Mouse (Mus musculus) heart, embryonic 10.5 days (tissue): Measurements from ENCODE around the gene Padi3. TPM values are rescaled to one million over a fixed set of nuclear protein-coding genes. Genes with fewer than 3 reads are reported as not detected.

ENCODE experiments used
- DNase-seq: peaks from one replicate; pipeline ENCODE4 v3.0.0-alpha.2; 2017; ENCODE audit warnings: low spot score
- H3K27ac ChIP-seq: fragments of 300-500 bp; sonication (generic); 2 replicates; pipeline ENCODE4 v1.5.1; 2016; ENCODE audit warnings: mild to moderate bottlenecking
- H3K27me3 ChIP-seq: fragments of 300-500 bp; sonication (generic); 2 replicates; pipeline ENCODE4 v1.6.1; 2016; ENCODE audit warnings: mild to moderate bottlenecking; ENCODE audit not compliant: poor library complexity, insufficient read depth, severe bottlenecking
- H3K36me3 ChIP-seq: fragments of 300-500 bp; sonication (generic); 2 replicates; pipeline ENCODE4 v1.6.1; 2016; ENCODE audit warnings: mild to moderate bottlenecking, moderate library complexity
- H3K4me1 ChIP-seq: fragments of 300-500 bp; sonication (generic); 2 replicates; pipeline ENCODE4 v1.6.1; 2016; ENCODE audit warnings: mild to moderate bottlenecking
- H3K4me3 ChIP-seq: fragments of 300-500 bp; sonication (generic); 2 replicates; pipeline ENCODE4 v1.5.1; 2016; ENCODE audit warnings: mild to moderate bottlenecking, moderate library complexity
- H3K9me3 ChIP-seq: fragments of 300-500 bp; sonication (generic); 2 replicates; pipeline ENCODE4 v1.6.1; 2016; ENCODE audit warnings: mild to moderate bottlenecking, moderate library complexity
- WGBS: fragments of 180-500 bp; shearing (Covaris S2); methylation state at CpG from one replicate; pipeline ENCODE4 v1.1.7; 2016; 5-methylcytosine and 5-hydroxymethylcytosine counted together
- polyA plus RNA-seq: library from polyadenylated mRNA; unstranded; fragments of >200 nt; fragmentation: Nextera tagmentation; extraction: Ambion mirVana; gene quantifications from 2 replicates; pipeline ENCODE4 v1.2.1, GENCODE M21; 2016

The Padi3 gene
- polyA plus RNA-seq, 1 experiment from 2014 or later, result 0.87 TPM

DNA sequence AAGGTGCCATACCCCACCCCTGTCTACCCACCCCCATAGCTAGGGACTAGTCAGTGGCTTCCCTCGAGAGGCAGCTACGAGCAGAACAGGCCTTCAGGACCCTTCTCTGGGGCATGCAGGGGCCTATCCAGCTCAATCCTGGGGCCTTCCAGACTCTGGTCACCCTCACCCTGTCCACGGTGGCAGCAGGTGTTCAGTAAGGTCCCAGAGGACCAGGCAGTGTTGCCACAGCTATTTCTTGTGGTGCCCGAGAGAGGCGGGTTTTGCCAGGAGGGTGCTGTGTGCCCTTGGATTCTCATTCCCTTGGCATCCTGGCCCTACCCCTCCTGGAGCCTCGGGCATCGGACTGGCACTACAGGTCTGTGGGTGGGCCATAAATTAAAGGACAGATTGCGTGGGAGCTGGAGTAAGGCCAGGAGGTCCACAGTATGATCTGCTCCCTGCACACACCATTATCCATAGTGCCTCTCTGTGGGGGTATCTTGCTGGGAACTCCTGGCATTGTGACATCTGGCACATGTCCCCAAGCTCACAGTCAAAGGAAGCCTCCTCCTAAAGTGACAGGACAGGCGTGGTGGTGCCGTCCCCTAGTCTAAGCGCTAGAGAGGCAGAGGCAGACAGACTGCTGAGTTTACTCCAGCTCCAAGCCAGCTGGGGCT, 25.9 kb upstream of the Padi3 start:
- Histone ChIP-seq H3K27me3 (peaks cover 65% of the 10 kb centered on the region), H3K4me1 (peaks cover 30% of the 10 kb centered on the region), H3K36me3 (no peaks in the 10 kb centered on the region), H3K9me3 (no peaks in the 10 kb centered on the region), H3K27ac (no peak overlapping the region), H3K4me3 (no peak overlapping the region)
- WGBS, result 66% methylated on average over 11 of the region's 11 CpGs
- no peak for DNase-seq

DNA sequence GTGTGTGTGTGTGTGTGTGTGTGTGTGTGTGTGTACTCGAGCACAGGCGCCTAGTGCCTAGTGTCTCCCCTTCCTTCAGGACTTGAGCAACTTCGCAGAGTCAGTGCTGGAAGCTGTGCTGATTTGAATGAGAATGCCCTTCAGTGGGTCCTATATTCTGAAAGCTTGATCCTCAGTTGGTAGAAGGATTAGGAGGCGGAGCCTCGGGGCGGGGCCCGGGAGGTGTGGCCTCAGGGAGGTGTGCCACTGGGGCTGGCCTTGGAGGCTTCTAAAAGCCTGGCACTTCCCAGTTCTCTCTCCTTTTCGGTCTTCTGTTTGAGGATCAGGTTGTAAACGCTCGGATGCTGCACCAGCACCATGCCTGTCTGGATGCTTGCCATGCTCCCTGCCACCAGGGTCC, 25.2 kb upstream of the Padi3 start:
- peaks cover 30% of the 10 kb centered on the region for H3K4me1 ChIP-seq
- H3K36me3 ChIP-seq, result no peaks in the 10 kb centered on the region
- no peak overlapping the region for H3K4me3 ChIP-seq
- no peaks in the 10 kb centered on the region for H3K9me3 ChIP-seq
- H3K27ac ChIP-seq, result no peak overlapping the region
- WGBS, result 6% methylated on average over 10 of the region's 10 CpGs
- H3K27me3 ChIP-seq, result peaks cover 71% of the 10 kb centered on the region
- no peak for DNase-seq

DNA sequence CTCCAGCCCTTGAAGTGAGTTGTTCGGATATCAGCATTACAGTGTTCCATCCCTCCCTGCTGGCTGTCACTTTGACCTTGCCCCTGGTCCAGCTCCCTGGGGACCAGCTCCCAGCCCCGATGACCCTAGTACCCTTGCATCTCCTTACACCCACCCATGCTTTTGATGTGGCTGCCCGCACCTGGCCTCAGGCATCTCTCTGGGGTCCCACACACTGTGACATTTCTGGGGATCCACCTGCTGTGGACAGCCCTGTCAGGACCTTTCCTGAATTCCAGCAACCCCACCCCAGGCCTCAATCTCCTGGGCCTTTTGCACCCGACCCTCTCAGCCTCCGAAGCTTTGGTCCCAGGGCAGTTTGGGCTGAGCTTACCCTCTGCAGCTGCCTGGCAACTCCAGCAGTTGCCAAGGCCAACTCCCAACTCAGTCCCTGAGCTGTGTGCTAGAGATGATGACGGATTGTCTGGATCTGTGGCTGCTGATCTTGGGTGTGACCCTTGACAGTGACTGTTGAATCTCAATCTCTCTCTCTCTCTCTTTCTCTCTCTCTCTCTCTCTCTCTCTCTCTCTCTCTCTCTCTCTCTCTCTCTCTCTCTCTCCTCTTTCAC, 24.0 kb upstream of the Padi3 start:
- Histone ChIP-seq H3K36me3 (no peaks in the 10 kb centered on the region), H3K4me1 (peaks cover 30% of the 10 kb centered on the region), H3K27ac (no peak overlapping the region), H3K4me3 (no peak overlapping the region), H3K27me3 (peaks cover 81% of the 10 kb centered on the region), H3K9me3 (no peaks in the 10 kb centered on the region)
- 69% methylated on average over 6 of the region's 6 CpGs for WGBS
- no peak for DNase-seq

DNA sequence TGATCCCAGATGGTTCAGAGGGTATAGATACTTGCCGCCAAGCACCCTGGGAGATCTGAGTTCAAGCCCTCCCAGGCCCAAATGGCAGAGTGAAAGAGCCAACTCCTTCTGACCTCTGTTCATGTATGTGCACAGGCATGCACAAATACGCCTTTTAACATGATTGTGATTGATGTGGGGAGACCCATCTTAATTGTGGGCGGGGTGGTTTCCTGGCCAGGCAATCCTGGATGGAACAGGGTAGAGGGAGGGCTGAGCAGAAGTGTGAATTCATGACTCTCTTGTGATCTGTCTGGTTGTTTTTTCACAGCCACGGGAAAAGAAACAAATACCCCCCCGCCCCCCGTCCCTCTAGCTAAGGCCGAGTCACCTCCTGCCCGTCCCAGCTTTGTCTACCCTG, 22.4 kb upstream of the Padi3 start:
- peaks cover 85% of the 10 kb centered on the region for H3K27me3 ChIP-seq

DNA sequence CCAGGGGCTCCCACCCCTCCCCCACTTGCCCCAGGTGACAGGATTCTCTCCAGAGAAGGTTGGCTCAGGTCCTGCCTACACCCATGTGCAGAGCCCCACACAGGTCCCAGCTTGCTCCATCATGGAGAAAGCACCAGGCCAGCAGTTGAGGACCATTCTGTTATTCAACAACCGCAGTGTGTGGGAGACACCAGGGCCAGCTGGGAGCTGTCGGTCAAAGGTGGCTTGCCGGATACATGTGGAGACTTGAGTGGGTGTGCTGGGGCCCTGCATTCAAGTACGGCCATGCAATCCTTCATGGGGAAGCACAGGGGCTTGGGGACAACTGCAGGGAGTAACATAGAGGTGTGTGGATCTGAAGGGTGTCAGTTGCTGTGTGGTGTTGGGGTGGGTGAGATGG, 21.4 kb upstream of the Padi3 start:
- 82% methylated on average over 4 of the region's 4 CpGs for WGBS
- H3K4me3 ChIP-seq, result no peak overlapping the region
- H3K36me3 ChIP-seq, result no peaks in the 10 kb centered on the region
- H3K27ac ChIP-seq, result no peak overlapping the region
- no peak for DNase-seq
- no peaks in the 10 kb centered on the region for H3K9me3 ChIP-seq
- peaks cover 22% of the 10 kb centered on the region for H3K4me1 ChIP-seq
- peaks cover 93% of the 10 kb centered on the region for H3K27me3 ChIP-seq

More for the DNA sequence above, 22.4 kb upstream of the Padi3 start:
- H3K27ac ChIP-seq, result no peak overlapping the region
- DNase-seq, result no peak
- H3K36me3 ChIP-seq, result no peaks in the 10 kb centered on the region
- H3K4me3 ChIP-seq, result no peak overlapping the region
- WGBS, result 55% methylated on average over 8 of the region's 8 CpGs
- H3K4me1 ChIP-seq, result peaks cover 26% of the 10 kb centered on the region
- H3K9me3 ChIP-seq, result no peaks in the 10 kb centered on the region

DNA sequence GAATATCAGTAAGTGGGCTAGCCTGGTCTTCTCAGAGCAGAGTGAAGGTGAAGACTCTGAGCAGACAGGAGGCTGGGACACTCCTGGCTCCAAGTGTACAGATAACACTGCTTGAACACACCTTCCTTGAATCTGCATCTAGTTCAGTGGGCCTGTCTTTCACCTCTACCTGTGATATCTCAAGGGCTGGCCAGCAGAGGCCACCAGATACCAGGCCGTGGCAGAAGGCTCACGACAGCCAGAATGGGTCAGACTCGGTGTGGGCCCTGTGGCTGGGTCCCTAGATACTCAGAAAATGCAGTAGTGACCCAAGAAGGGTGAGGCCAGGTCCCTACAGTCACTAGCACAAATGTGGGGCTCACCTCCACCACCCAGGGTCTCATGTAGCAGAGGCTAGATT, 16.8 kb upstream of the Padi3 start:
- Histone ChIP-seq H3K27me3 (peaks cover 59% of the 10 kb centered on the region), H3K4me1 (no peaks in the 10 kb centered on the region; the same call in 1 of the 2 replicates), H3K27ac (no peak overlapping the region), H3K4me3 (no peak overlapping the region), H3K9me3 (peaks cover 24% of the 10 kb centered on the region), H3K36me3 (peaks cover 2% of the 10 kb centered on the region; the same call in 1 of the 2 replicates)
- no peak for DNase-seq
- WGBS, result 46% methylated on average over 3 of the region's 3 CpGs

DNA sequence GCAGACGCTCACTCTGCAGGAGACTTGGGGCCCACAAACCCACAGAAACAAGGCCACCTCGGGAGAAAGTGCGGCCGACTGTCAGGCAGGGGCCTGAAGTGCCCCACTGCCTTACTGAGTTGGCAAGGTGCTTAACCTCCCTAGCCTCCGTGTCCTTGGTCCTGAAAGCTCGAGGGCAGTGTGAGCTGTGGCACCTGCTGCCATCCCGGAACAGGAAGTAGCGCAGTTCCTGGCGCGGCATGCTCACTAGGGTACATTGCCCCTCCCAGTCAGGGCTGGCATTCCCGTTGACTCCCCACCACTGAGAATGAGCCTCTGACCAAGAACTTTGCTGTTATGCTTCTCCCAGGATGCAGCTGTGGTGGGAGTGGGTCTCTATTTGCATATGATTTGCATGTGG, 15.5 kb upstream of the Padi3 start:
- peaks cover 2% of the 10 kb centered on the region; the same call in 1 of the 2 replicates for H3K36me3 ChIP-seq
- peaks cover 28% of the 10 kb centered on the region for H3K9me3 ChIP-seq
- peaks cover 46% of the 10 kb centered on the region for H3K27me3 ChIP-seq
- H3K4me1 ChIP-seq, result no peaks in the 10 kb centered on the region; the same call in 1 of the 2 replicates
- no peak overlapping the region for H3K4me3 ChIP-seq
- 59% methylated on average over 11 of the region's 11 CpGs for WGBS
- no peak for DNase-seq
- H3K27ac ChIP-seq, result no peak overlapping the region

DNA sequence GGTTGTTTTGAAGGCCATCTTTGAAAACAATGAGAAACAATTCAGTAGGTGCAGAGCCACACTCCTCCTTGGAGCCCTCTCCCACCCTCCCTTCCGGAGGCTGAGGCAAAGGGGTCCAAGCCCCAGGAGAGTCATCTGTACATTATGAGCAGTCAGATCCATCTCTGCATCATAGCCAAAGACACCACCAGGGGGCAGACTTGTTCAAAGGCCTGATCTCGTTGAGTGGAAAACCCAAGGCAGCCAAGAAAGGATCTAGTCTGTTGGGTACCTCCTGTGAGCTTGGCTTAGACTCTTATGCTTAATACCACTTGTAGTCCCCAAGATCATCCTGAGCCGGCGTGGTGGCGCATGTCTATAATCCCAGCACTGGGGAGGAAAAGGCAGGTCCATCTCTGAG, 11.5 kb upstream of the Padi3 start:
- no peak overlapping the region for H3K27ac ChIP-seq
- no peak for DNase-seq
- H3K27me3 ChIP-seq, result peaks cover 13% of the 10 kb centered on the region; the same call in 1 of the 2 replicates
- peaks cover 2% of the 10 kb centered on the region for H3K4me1 ChIP-seq
- no peak overlapping the region for H3K4me3 ChIP-seq
- 71% methylated on average over 5 of the region's 5 CpGs for WGBS
- H3K9me3 ChIP-seq, result peaks cover 28% of the 10 kb centered on the region
- H3K36me3 ChIP-seq, result peaks cover 2% of the 10 kb centered on the region; the same call in 1 of the 2 replicates

DNA sequence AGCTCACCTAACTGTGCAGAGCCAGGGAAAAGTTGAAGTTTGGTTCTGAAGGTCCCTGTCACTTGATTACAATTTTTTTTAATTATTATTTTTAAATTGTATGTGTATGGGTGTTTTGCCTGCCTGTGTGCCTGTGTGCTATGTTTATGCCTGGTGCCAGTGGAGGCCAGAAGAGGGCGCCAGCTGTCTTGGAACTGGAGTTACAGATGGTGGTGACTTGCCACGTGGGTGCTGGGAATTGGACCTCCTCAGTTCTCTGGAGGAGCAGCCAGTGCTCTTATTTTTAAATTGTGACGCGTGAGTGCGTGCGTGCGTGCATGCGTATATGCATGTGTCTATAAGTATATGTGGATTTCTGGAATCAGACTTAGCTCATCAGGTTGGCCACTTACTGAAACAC, 7.0 kb upstream of the Padi3 start:
- H3K27ac ChIP-seq, result no peak overlapping the region
- no peak overlapping the region for H3K4me3 ChIP-seq
- DNase-seq, result no peak
- peaks cover 43% of the 10 kb centered on the region for H3K4me1 ChIP-seq
- H3K27me3 ChIP-seq, result peaks cover 3% of the 10 kb centered on the region; the same call in 1 of the 2 replicates
- no peaks in the 10 kb centered on the region for H3K36me3 ChIP-seq
- 88% methylated on average over 8 of the region's 8 CpGs for WGBS
- H3K9me3 ChIP-seq, result peaks cover 6% of the 10 kb centered on the region; the same call in 1 of the 2 replicates

DNA sequence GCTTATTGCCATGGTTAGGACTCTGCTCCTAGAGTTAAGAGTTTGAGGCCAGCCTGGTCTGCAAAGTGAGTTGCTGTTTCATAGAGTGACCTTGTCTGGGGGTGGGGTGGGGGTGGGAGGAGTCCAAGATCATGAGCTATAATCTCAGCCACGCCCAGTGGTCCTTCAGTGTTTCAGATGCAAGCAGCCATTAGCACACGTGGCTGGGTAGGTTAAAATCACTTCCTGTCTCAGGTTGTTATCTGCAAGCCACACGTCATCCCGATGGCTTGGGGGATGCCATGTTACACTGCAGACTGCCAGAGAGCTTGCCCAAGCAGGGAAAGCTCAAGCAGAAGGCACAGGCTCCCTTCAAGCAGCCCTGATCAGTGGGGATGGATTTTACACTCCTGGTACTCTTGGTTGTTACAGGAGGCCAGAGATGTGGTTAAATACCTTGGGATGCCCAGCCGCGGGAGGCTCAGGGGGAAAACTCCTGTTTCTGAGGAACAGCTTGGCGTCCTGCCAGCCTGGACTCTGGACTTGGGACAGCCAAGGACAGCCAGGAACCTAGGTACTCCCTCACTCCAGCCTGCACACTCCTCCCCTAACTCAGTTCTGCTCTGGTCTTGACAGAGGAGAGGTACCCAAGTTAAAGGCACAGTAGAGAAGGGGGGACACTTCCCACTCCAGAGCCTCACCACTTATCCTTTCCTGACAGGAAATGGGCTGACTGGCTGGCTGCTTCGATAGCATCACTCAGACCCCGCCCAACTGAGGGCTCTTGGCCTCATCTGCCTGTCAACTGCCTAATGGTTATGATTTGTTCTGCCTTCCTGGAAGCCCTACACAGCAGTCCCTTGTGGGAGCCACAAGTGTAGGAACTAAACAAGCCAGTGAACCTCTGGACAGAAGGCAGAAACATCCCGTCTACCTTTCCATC, 5.8 kb upstream of the Padi3 start:
- Histone ChIP-seq H3K4me3 (no peak overlapping the region), H3K36me3 (no peaks in the 10 kb centered on the region), H3K4me1 (peaks cover 54% of the 10 kb centered on the region), H3K27me3 (peaks cover 3% of the 10 kb centered on the region; the same call in 1 of the 2 replicates), H3K9me3 (no peaks in the 10 kb centered on the region), H3K27ac (peak overlapping the region; percentile 59)
- DNase-seq, result no peak
- 36% methylated on average over 10 of the region's 10 CpGs for WGBS

DNA sequence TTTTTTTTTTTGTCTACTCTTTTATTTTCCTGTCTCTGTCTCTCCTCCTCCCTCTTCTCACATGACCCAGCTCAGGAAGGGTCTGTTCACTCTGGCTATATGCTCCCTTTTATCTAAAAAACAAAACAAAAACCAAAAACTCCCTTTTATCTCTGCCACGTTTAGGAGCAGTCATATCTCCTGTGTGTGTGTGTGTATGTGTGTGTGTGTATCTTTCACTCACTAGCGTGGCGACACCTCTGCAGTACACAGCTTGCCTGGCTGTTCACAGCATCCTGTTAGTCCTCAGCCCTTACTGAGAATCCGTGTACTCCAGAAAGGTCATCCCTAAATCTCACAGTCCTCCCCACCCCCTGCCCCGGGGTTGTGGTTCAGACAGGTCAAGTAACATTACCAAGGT, 5.0 kb upstream of the Padi3 start:
- H3K27ac ChIP-seq, result peak overlapping the region; percentile 59; the same call in 1 of the 2 replicates
- 53% methylated on average over 5 of the region's 5 CpGs for WGBS
- H3K27me3 ChIP-seq, result peaks cover 3% of the 10 kb centered on the region; the same call in 1 of the 2 replicates
- H3K36me3 ChIP-seq, result no peaks in the 10 kb centered on the region
- no peak overlapping the region for H3K4me3 ChIP-seq
- H3K9me3 ChIP-seq, result no peaks in the 10 kb centered on the region
- peaks cover 61% of the 10 kb centered on the region for H3K4me1 ChIP-seq
- no peak for DNase-seq

DNA sequence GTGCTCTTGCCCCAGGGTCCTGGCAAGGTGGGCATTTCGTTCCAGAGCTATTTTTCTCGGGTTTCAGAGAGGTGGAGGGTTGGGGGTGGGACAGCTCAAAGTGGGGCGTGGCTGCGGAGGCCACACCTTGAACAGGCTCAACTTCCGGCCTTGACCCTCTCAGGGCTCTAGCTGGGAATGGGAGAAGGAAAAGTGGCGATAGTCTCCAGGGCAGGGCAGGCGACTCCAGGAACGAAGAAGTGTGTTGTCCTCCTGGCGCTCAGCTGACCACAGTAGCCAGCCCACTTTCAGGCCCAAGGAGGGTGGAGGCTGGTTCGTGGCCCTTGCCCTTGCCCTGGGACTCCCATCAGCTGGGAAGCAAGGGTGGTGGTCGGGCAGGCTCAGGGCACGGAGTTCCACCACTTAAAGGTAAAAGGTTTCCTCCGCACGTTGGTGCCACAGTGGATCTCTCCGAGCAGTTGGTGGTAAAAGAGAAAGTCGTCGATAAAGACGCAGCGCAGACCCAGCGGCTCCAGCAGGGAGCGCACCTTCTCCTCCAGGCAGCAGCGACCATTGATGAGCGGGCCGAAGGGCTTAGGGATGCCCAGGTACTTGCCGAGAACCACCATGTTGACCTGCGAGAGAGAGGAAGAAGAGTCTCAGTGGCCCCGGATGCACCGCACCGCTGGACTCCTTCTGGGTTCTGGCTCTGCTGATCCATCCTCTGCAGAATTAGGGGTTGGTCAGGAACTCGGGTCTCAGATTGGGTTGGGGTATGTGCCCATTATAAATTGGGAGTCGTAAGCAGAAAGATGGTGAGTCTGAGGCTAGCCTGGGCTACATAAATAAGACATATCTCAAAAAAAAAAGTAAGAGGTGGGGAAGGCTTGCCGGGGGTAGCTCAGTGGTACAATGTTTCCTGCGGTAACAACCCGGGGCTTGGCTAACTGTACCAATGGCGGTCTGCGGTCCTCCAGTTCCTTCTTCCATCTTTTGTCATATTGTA, 4.1 kb upstream of the Padi3 start:
- Histone ChIP-seq H3K27ac (peak overlapping the region; percentile 88), H3K9me3 (no peaks in the 10 kb centered on the region), H3K4me1 (peaks cover 67% of the 10 kb centered on the region), H3K27me3 (peaks cover 3% of the 10 kb centered on the region; the same call in 1 of the 2 replicates), H3K4me3 (peak overlapping the region; percentile 63), H3K36me3 (no peaks in the 10 kb centered on the region)
- 26% methylated on average over 36 of the region's 36 CpGs for WGBS
- DNase-seq, result peak; percentile 87
